Mouse (Mus musculus) cerebellum, adult 2 months (tissue): ENCODE data around the gene Gcdh.

Experiments
- CTCF ChIP-seq: fragments of 200-500 bp; IDR thresholded peaks from 2 replicates; pipeline ENCODE4 v1.5.1; 2011; ENCODE audit warnings: low read depth, mild to moderate bottlenecking, control low read depth, low read length, moderate library complexity, borderline replicate concordance; ENCODE audit not compliant: insufficient read depth
- POLR2A ChIP-seq: fragments of 200-500 bp; IDR thresholded peaks from 2 replicates; pipeline ENCODE4 v1.6.1; 2011; ENCODE audit warnings: low read length, control low read depth, borderline replicate concordance; ENCODE audit not compliant: insufficient read depth

DNA sequence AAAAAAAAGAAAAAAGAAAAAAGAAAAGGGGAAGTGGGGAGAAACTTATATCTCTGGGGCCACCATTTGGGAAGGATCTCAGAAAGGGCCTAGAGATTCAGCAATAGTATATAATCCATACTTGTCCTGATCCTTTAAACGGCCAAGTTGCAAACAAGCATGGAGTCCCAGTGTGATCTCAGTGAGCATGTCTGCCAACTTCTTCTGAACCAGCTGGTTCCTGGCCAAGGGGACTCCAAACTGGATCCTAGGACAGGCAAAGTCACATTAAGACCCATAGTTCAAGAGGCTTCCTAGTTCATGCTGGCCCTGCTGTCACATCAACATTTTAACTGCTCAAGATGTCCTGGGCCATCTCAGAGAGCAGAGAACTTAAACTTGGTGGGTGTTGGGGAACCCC is 4.6 kb downstream of the Gcdh start:
- no peak for TF ChIP-seq CTCF
- TF ChIP-seq POLR2A = no peak
